ENCODE assay signal across 28 mouse cellular contexts in the genomic region with DNA sequence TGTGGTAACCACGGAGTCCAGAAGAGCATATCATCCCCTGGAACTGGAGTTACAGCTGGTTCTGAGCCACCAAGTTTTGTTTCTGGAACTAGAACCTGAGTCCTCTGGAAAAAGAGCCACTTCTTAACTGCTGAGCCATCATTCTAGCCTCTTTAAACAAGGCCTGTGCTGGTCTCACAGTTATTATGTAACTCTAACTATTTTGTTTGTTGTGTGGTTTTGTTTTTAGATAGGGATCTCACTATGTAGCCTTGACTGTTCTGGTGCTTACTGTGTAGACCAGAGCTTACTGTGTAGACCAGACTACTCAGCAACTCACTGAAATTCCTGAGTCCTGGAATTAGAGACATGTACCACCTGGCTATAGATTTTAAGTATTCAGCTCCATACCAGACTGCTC.
"Had no signal": no experiment of that assay in that cellular context is flagged by ENCODE, and none has a peak within 500 bp of the region (broad histone marks: within the 10 kb centered on the region; RNA-seq: fewer than 3 reads in every experiment).

No protein-coding gene starts in this region.

- H3K9ac ChIP-seq: heart, embryonic 12.5 days; heart, embryonic 13.5 days; heart, embryonic 15.5 days; hindbrain, embryonic 12.5 days; hindbrain, embryonic 13.5 days; hindbrain, embryonic 14.5 days; hindbrain, embryonic 15.5 days; intestine, embryonic 15.5 days; kidney, embryonic 15.5 days had no signal

- H3K4me3 ChIP-seq: heart, embryonic 10.5 days; heart, embryonic 12.5 days; heart, embryonic 13.5 days; heart, embryonic 15.5 days; hindbrain, embryonic 10.5 days; hindbrain, embryonic 12.5 days; hindbrain, embryonic 13.5 days; hindbrain, embryonic 15.5 days; intestine, embryonic 15.5 days; kidney, embryonic 15.5 days had no signal

- H3K27ac ChIP-seq: heart, embryonic 10.5 days; heart, embryonic 13.5 days; heart, embryonic 15.5 days; hindbrain, embryonic 10.5 days; hindbrain, embryonic 12.5 days; hindbrain, embryonic 13.5 days; hindbrain, embryonic 14.5 days; hindbrain, embryonic 15.5 days; hindbrain, postnatal 0 days; intestine, embryonic 15.5 days; kidney, embryonic 15.5 days; kidney, postnatal 0 days had no signal

- H3K4me1 ChIP-seq: heart, embryonic 10.5 days; heart, embryonic 13.5 days; heart, embryonic 15.5 days; hindbrain, embryonic 10.5 days; hindbrain, embryonic 12.5 days; hindbrain, embryonic 13.5 days; hindbrain, embryonic 15.5 days; intestine, embryonic 15.5 days; kidney, embryonic 15.5 days had no signal

- H3K27me3 ChIP-seq: heart, embryonic 12.5 days; heart, embryonic 13.5 days; heart, embryonic 15.5 days; hindbrain, embryonic 12.5 days; hindbrain, embryonic 13.5 days; hindbrain, embryonic 15.5 days; intestine, embryonic 15.5 days; kidney, embryonic 15.5 days had no signal

- DNase-seq: heart, postnatal 10 days; heart, postnatal 14 days; heart, postnatal 36 days; heart, postnatal 4 days; kidney, adult 11 months; kidney, adult 18-20 months; kidney, adult 2 months; kidney, adult 8-10 months; kidney, adult 9 months; kidney, postnatal 10 days; kidney, postnatal 14 days; kidney, postnatal 25 days; kidney, postnatal 36 days; kidney, postnatal 4 days; layer of hippocampus, adult 9-11 months had no signal
